Mouse (Mus musculus): ENCODE measurements at regions not wholly inside any gene's neighbourhood (a gene's known extent, or its start where the extent isn't known, plus 50 kb on each side); places are given as distances from the start of the nearest gene placed in this dataset.

GRCm38 (mm10) chr11:117413133-117413532 lies 71.0 kb upstream of the Gm11733 start:
- DNase-seq (ENCODE audit: low read depth) = no peak

GRCm38 (mm10) chr11:117413942-117414705 lies 70.0 kb upstream of the Gm11733 start:
- no peak for DNase-seq (ENCODE audit: low read depth)

GRCm38 (mm10) chr11:117414871-117415323 lies 69.3 kb upstream of the Gm11733 start:
- DNase-seq (ENCODE audit: low read depth) = peak; percentile 54

GRCm38 (mm10) chr11:117415466-117415865 lies 68.7 kb upstream of the Gm11733 start:
- no peak for DNase-seq (ENCODE audit: low read depth)

GRCm38 (mm10) chr11:117415955-117416354 lies 68.2 kb upstream of the Gm11733 start:
- peak; percentile 51 for DNase-seq (ENCODE audit: low read depth)

- DNase-seq (ENCODE audit: low read depth) = peak; percentile 37
These were observed 67.0 kb upstream of the Gm11733 start for GRCm38 (mm10) chr11:117416984-117417670.

GRCm38 (mm10) chr11:117417959-117418574 lies 66.1 kb upstream of the Gm11733 start:
- DNase-seq (ENCODE audit: low read depth) = no peak

- DNase-seq (ENCODE audit: low read depth) = no peak
These were observed 65.2 kb upstream of the Gm11733 start for GRCm38 (mm10) chr11:117418939-117419338.

- DNase-seq (ENCODE audit: low read depth) = no peak
These were observed 64.7 kb upstream of the Gm11733 start for GRCm38 (mm10) chr11:117419351-117419969.

- no peak for DNase-seq (ENCODE audit: low read depth)
These were observed 61.5 kb upstream of the Gm11733 start for GRCm38 (mm10) chr11:117422713-117423112.

- DNase-seq (ENCODE audit: low read depth) = no peak
These were observed 60.7 kb upstream of the Gm11733 start for GRCm38 (mm10) chr11:117423422-117423821.

- no peak for DNase-seq (ENCODE audit: low read depth)
These were observed 58.7 kb upstream of the Gm11733 start for GRCm38 (mm10) chr11:117425466-117425865.

- peak; percentile 39 for DNase-seq (ENCODE audit: low read depth)
These were observed 58.2 kb upstream of the Gm11733 start for GRCm38 (mm10) chr11:117425927-117426326.

GRCm38 (mm10) chr11:117426651-117427050 lies 57.5 kb upstream of the Gm11733 start:
- DNase-seq (ENCODE audit: low read depth) = no peak

- no peak for DNase-seq (ENCODE audit: low read depth)
These were observed 56.2 kb upstream of the Gm11733 start for GRCm38 (mm10) chr11:117427808-117428510.

- DNase-seq (ENCODE audit: low read depth) = no peak
These were observed 54.8 kb upstream of the Gm11733 start for GRCm38 (mm10) chr11:117429326-117429752.

- DNase-seq (ENCODE audit: low read depth) = no peak
These were observed 54.3 kb upstream of the Gm11733 start for GRCm38 (mm10) chr11:117429894-117430293.

GRCm38 (mm10) chr11:117434056-117434455 lies 50.1 kb upstream of the Gm11733 start:
- peak; percentile 35 for DNase-seq (ENCODE audit: low read depth)
